Mouse (Mus musculus) heart, adult 2 months (tissue): ENCODE measurements around the gene Map2.

ENCODE experiments used
- CTCF ChIP-seq: fragments of 200-600 bp; IDR thresholded peaks from 2 replicates; pipeline ENCODE4 v1.8.1; 2022; ENCODE audit warnings: antibody characterized with exemption, mild to moderate bottlenecking, moderate library complexity
- POLR2A ChIP-seq: fragments of 200-500 bp; IDR thresholded peaks from 2 replicates; pipeline ENCODE4 v1.6.1; 2011; ENCODE audit warnings: mild to moderate bottlenecking, low read depth, low read length, control low read depth; ENCODE audit not compliant: insufficient read depth

- TF ChIP-seq CTCF (no peak), POLR2A (no peak)
Measured at GRCm38 (mm10) chr1:66321136-66321502, 146.0 kb downstream of the Map2 start.
